Mouse (Mus musculus): Measurements from ENCODE around the gene Tcp10c.
"Not testable (repeated sequence)": the region's sequence is repeated elsewhere in the genome, so short reads cannot be mapped to it uniquely, and the experiment has no call there.

- not testable (repeated sequence) for TF ChIP-seq CTCF (IDR thresholded peaks at IDR 0.05; ENCODE audit: control insufficient read depth, insufficient read depth, insufficient replicate concordance, low read depth, low read length); POLR2A (IDR thresholded peaks at IDR 0.05; ENCODE audit: control insufficient read depth, low read depth, low read length)
Measured at GRCm38 (mm10) chr17:13354521-13354920, at the start of gene Tcp10c.
